Mouse (Mus musculus): ENCODE data around the gene Rad9a. TPM values are rescaled to one million over a fixed set of nuclear protein-coding genes. Genes with fewer than 3 reads are reported as not detected.
A peak's percentile ranks its signal among the peaks of the same experiment; 100 is the strongest.

Gene Rad9a
- polyA plus RNA-seq, 1 experiment: 9.2 TPM

- H3K27me3 ChIP-seq (ENCODE audit: control insufficient read depth, insufficient read depth, low read length): no peaks in the 10 kb centered on the region
- peaks cover 17% of the 10 kb centered on the region for H3K4me1 ChIP-seq (ENCODE audit: control insufficient read depth, insufficient read depth, low read length)
- no peak for TF ChIP-seq CTCF (IDR thresholded peaks at IDR 0.05; ENCODE audit: control insufficient read depth, insufficient read depth, insufficient replicate concordance, low read depth, low read length)
- no peak for TF ChIP-seq POLR2A (IDR thresholded peaks at IDR 0.05; ENCODE audit: control insufficient read depth, low read depth, low read length)
- H3K36me3 ChIP-seq (ENCODE audit: control insufficient read depth, insufficient read depth, low read length): no peaks in the 10 kb centered on the region
- no peak overlapping the region for H3K4me3 ChIP-seq (ENCODE audit: control insufficient read depth, low read depth, low read length)
- H3K27ac ChIP-seq (ENCODE audit: control insufficient read depth, insufficient read depth, low read depth, low read length): peak overlapping the region; percentile 19; the same call in 1 of the 2 replicates
Observed at GRCm38 (mm10) chr19:4149764-4150461, 51.5 kb downstream of the Rad9a start.

GRCm38 (mm10) chr19:4149283-4149682, 52.2 kb downstream of the Rad9a start:
- H3K27ac ChIP-seq (ENCODE audit: control insufficient read depth, insufficient read depth, low read depth, low read length): no peak overlapping the region
- H3K36me3 ChIP-seq (ENCODE audit: control insufficient read depth, insufficient read depth, low read length): no peaks in the 10 kb centered on the region
- peaks cover 17% of the 10 kb centered on the region for H3K4me1 ChIP-seq (ENCODE audit: control insufficient read depth, insufficient read depth, low read length)
- H3K4me3 ChIP-seq (ENCODE audit: control insufficient read depth, low read depth, low read length): peak overlapping the region; percentile 85; the same call in 1 of the 2 replicates
- H3K27me3 ChIP-seq (ENCODE audit: control insufficient read depth, insufficient read depth, low read length): no peaks in the 10 kb centered on the region
- TF ChIP-seq POLR2A (IDR thresholded peaks at IDR 0.05; ENCODE audit: control insufficient read depth, low read depth, low read length): no peak
- no peak for TF ChIP-seq CTCF (IDR thresholded peaks at IDR 0.05; ENCODE audit: control insufficient read depth, insufficient read depth, insufficient replicate concordance, low read depth, low read length)

- Histone ChIP-seq H3K4me1 (ENCODE audit: control insufficient read depth, insufficient read depth, low read length) (peaks cover 17% of the 10 kb centered on the region), H3K36me3 (ENCODE audit: control insufficient read depth, insufficient read depth, low read length) (no peaks in the 10 kb centered on the region), H3K27ac (ENCODE audit: control insufficient read depth, insufficient read depth, low read depth, low read length) (no peak overlapping the region), H3K27me3 (ENCODE audit: control insufficient read depth, insufficient read depth, low read length) (no peaks in the 10 kb centered on the region), H3K4me3 (ENCODE audit: control insufficient read depth, low read depth, low read length) (peak overlapping the region; percentile 85)
- TF ChIP-seq CTCF (IDR thresholded peaks at IDR 0.05; ENCODE audit: control insufficient read depth, insufficient read depth, insufficient replicate concordance, low read depth, low read length) (no peak), POLR2A (IDR thresholded peaks at IDR 0.05; ENCODE audit: control insufficient read depth, low read depth, low read length) (no peak)
Observed at GRCm38 (mm10) chr19:4148819-4149218, 52.6 kb downstream of the Rad9a start.

- H3K4me3 ChIP-seq (ENCODE audit: control insufficient read depth, low read depth, low read length): peak within 1 kb of the TSS; percentile 85
- no peaks in the 10 kb centered on the region for H3K27me3 ChIP-seq (ENCODE audit: control insufficient read depth, insufficient read depth, low read length)
- no peaks in the 10 kb centered on the region for H3K36me3 ChIP-seq (ENCODE audit: control insufficient read depth, insufficient read depth, low read length)
- 0 out of 2 replicates have a peak within 1 kb of the TSS, but pooled peaks have one; percentile 9 for H3K27ac ChIP-seq (ENCODE audit: control insufficient read depth, insufficient read depth, low read depth, low read length)
- TF ChIP-seq POLR2A (IDR thresholded peaks at IDR 0.05; ENCODE audit: control insufficient read depth, low read depth, low read length) (peak; percentile 68), CTCF (IDR thresholded peaks at IDR 0.05; ENCODE audit: control insufficient read depth, insufficient read depth, insufficient replicate concordance, low read depth, low read length) (no peak)
- peaks cover 17% of the 10 kb centered on the region for H3K4me1 ChIP-seq (ENCODE audit: control insufficient read depth, insufficient read depth, low read length)
Observed at GRCm38 (mm10) chr19:4148491-4148806, 53.0 kb downstream of the Rad9a start, which contains the start of gene Coro1b. Gene Coro1b, plus strand, starts transcription at chr19:4148619.

GRCm38 (mm10) chr19:4147782-4148490, 53.5 kb downstream of the Rad9a start:
- H3K4me3 ChIP-seq (ENCODE audit: control insufficient read depth, low read depth, low read length): peak overlapping the region; percentile 85
- H3K4me1 ChIP-seq (ENCODE audit: control insufficient read depth, insufficient read depth, low read length): peaks cover 17% of the 10 kb centered on the region
- no peaks in the 10 kb centered on the region for H3K27me3 ChIP-seq (ENCODE audit: control insufficient read depth, insufficient read depth, low read length)
- H3K27ac ChIP-seq (ENCODE audit: control insufficient read depth, insufficient read depth, low read depth, low read length): 0 out of 2 replicates have a peak overlapping the region, but pooled peaks have one; percentile 9
- no peaks in the 10 kb centered on the region for H3K36me3 ChIP-seq (ENCODE audit: control insufficient read depth, insufficient read depth, low read length)
- no peak for TF ChIP-seq POLR2A (IDR thresholded peaks at IDR 0.05; ENCODE audit: control insufficient read depth, low read depth, low read length)
- TF ChIP-seq CTCF (IDR thresholded peaks at IDR 0.05; ENCODE audit: control insufficient read depth, insufficient read depth, insufficient replicate concordance, low read depth, low read length): no peak

- TF ChIP-seq CTCF (IDR thresholded peaks at IDR 0.05; ENCODE audit: control insufficient read depth, insufficient read depth, insufficient replicate concordance, low read depth, low read length) (no peak), POLR2A (IDR thresholded peaks at IDR 0.05; ENCODE audit: control insufficient read depth, low read depth, low read length) (no peak)
- Histone ChIP-seq H3K4me1 (ENCODE audit: control insufficient read depth, insufficient read depth, low read length) (peaks cover 17% of the 10 kb centered on the region), H3K27ac (ENCODE audit: control insufficient read depth, insufficient read depth, low read depth, low read length) (no peak overlapping the region), H3K4me3 (ENCODE audit: control insufficient read depth, low read depth, low read length) (no peak overlapping the region), H3K36me3 (ENCODE audit: control insufficient read depth, insufficient read depth, low read length) (no peaks in the 10 kb centered on the region), H3K27me3 (ENCODE audit: control insufficient read depth, insufficient read depth, low read length) (no peaks in the 10 kb centered on the region)
Observed at GRCm38 (mm10) chr19:4147022-4147405, 54.4 kb downstream of the Rad9a start.

GRCm38 (mm10) chr19:4146366-4147021, 55.0 kb downstream of the Rad9a start:
- Histone ChIP-seq H3K36me3 (ENCODE audit: control insufficient read depth, insufficient read depth, low read length) (no peaks in the 10 kb centered on the region), H3K27ac (ENCODE audit: control insufficient read depth, insufficient read depth, low read depth, low read length) (no peak overlapping the region), H3K27me3 (ENCODE audit: control insufficient read depth, insufficient read depth, low read length) (no peaks in the 10 kb centered on the region), H3K4me3 (ENCODE audit: control insufficient read depth, low read depth, low read length) (no peak overlapping the region), H3K4me1 (ENCODE audit: control insufficient read depth, insufficient read depth, low read length) (peaks cover 17% of the 10 kb centered on the region)
- TF ChIP-seq POLR2A (IDR thresholded peaks at IDR 0.05; ENCODE audit: control insufficient read depth, low read depth, low read length): no peak
- no peak for TF ChIP-seq CTCF (IDR thresholded peaks at IDR 0.05; ENCODE audit: control insufficient read depth, insufficient read depth, insufficient replicate concordance, low read depth, low read length)
